Mouse (Mus musculus): ENCODE measurements around the gene Adamts7. TPM values are rescaled to one million over a fixed set of nuclear protein-coding genes. Genes with fewer than 3 reads are reported as not detected.

The Adamts7 gene
- total and polyA plus RNA-seq, 2 experiments from 2014 or later: 4.9 to 15.9 TPM

DNA sequence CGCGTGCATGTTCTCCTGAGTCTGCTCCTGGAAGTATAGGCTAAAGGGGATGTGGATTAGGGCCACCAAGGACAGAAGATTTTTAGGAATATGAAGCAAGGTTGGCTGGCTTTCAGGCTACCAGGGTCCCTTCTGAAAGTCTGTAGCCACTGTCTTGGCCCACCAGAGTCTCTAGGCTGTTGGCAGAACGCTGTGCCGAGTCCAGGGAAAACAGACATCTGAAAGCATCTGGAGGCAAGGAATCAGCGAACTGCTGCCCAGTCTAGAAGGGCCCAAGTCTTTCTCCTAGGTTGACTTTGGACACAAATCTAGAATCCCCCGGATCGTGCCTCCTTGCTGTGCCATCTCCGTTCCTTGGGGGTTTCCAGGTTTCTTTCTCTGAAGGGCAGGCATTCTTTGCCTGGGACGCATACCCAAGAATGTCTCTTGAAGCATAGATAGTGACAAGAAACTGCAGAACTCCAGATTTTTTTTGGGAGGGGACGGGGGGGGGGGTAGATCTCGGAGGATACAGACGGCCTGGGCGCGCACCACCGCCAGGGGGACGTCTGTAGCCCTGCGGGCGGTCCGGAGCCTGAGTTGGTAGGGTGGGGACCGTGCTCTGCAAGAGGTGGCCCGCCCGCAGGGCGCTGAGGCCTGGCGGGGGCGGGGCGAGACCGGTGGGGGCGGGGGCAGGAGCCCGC is 485 bp upstream of the Adamts7 start:
- no peaks in the 10 kb centered on the region for H3K9me3 ChIP-seq (ENCODE audit: low read length)
- no peaks in the 10 kb centered on the region for H3K27me3 ChIP-seq (ENCODE audit: insufficient read depth, low read length)
- peak overlapping the region; percentile 66 for H3K27ac ChIP-seq (ENCODE audit: low read depth, low read length)
- H3K4me3 ChIP-seq (ENCODE audit: low read depth, low read length): peak overlapping the region; percentile 80
- H3K4me2 ChIP-seq (ENCODE audit: low read depth): peak overlapping the region; percentile 95
- H3K36me3 ChIP-seq (ENCODE audit: insufficient read depth): no peaks in the 10 kb centered on the region
- TF ChIP-seq CTCF (IDR thresholded peaks at IDR 0.05; ENCODE audit: low read depth): peak; percentile 53
- ATAC-seq (peak; percentile 84), DNase-seq (peak; percentile 60)
- WGBS: 11% methylated on average over 27 of the region's 29 CpGs
- H3K9ac ChIP-seq: peak overlapping the region; percentile 85
- H3K4me1 ChIP-seq (ENCODE audit: insufficient read depth): 0 out of 2 replicates have a peak, but pooled peaks cover 21% of the 10 kb centered on the region

DNA sequence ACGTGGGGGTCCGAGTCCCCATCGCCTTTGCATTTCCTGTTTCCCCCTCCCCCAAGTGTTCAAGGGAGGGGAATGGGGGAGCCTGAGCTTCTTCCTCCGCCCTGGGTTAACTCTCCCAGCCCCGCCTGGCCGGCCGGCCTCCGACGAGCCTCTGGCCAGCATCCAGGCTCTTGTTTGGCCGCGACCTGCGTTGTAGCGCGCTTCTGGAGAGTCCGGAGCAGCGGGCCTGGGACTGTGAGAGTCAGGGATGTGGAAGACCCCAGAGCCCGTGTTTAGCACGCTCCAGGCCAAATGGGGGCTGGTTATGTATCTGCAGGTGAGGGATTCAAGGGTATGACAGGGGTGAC is 853 bp downstream of the Adamts7 start:
- 0 out of 2 replicates have a peak, but pooled peaks cover 21% of the 10 kb centered on the region for H3K4me1 ChIP-seq (ENCODE audit: insufficient read depth)
- peak overlapping the region; percentile 80 for H3K4me3 ChIP-seq (ENCODE audit: low read depth, low read length)
- TF ChIP-seq CTCF (IDR thresholded peaks at IDR 0.05; ENCODE audit: low read depth): no peak
- peak overlapping the region; percentile 95 for H3K4me2 ChIP-seq (ENCODE audit: low read depth)
- H3K36me3 ChIP-seq (ENCODE audit: insufficient read depth): no peaks in the 10 kb centered on the region
- ATAC-seq (peak; percentile 26), DNase-seq (no peak)
- H3K9me3 ChIP-seq (ENCODE audit: low read length): no peaks in the 10 kb centered on the region
- 1% methylated on average over 18 of the region's 18 CpGs for WGBS
- peak overlapping the region; percentile 66; the same call in 1 of the 2 replicates for H3K27ac ChIP-seq (ENCODE audit: low read depth, low read length)
- peak overlapping the region; percentile 85 for H3K9ac ChIP-seq
- H3K27me3 ChIP-seq (ENCODE audit: insufficient read depth, low read length): no peaks in the 10 kb centered on the region

DNA sequence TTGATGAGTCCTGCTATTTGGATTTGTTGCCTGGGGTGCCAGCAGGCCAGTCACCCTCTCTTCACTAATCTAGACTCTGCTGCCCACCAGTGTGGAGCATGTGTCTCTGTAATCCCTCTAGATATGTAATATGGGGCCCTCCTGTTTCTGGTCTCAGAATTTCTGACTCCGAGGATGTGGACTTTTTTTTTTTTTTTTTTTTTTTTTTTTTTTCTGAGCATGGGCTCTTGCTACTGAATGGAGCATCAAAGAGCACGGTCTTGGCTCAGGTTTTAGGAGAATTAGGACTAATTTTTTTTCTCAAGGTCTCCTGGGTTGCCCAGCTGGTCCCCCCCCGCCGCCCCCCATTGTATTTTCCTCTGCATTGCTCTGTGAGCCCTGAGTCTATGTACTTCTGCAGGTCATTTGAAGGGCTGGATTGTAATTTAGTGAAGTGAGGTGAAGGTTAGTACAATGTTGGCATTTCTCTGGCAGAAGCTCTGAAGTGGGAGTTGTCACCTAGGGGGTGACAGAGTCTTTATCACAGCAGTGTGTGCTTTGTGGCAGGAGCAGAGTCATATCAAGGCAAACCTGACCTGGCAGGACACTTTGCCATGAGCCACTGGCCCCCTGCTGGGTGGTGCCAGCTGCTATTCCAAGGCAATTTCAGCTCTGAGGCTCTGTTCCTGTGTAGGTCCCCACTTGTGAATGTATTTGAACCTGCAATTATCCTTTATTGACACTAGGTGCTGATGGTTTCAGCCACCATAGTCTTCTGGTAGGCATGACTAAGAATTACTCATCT is 2.0 kb downstream of the Adamts7 start:
- no peaks in the 10 kb centered on the region for H3K27me3 ChIP-seq (ENCODE audit: insufficient read depth, low read length)
- DNase-seq (no peak), ATAC-seq (no peak)
- no peak overlapping the region for H3K27ac ChIP-seq (ENCODE audit: low read depth, low read length)
- H3K4me2 ChIP-seq (ENCODE audit: low read depth): peak overlapping the region; percentile 95
- H3K4me3 ChIP-seq (ENCODE audit: low read depth, low read length): no peak overlapping the region
- H3K36me3 ChIP-seq (ENCODE audit: insufficient read depth): no peaks in the 10 kb centered on the region
- H3K9ac ChIP-seq: no peak overlapping the region
- no peaks in the 10 kb centered on the region for H3K9me3 ChIP-seq (ENCODE audit: low read length)
- 0 out of 2 replicates have a peak, but pooled peaks cover 21% of the 10 kb centered on the region for H3K4me1 ChIP-seq (ENCODE audit: insufficient read depth)
- peak; percentile 23; the same call in 1 of the 2 replicates for TF ChIP-seq CTCF (IDR thresholded peaks at IDR 0.05; ENCODE audit: low read depth)
- 56% methylated on average over 4 of the region's 4 CpGs for WGBS

DNA sequence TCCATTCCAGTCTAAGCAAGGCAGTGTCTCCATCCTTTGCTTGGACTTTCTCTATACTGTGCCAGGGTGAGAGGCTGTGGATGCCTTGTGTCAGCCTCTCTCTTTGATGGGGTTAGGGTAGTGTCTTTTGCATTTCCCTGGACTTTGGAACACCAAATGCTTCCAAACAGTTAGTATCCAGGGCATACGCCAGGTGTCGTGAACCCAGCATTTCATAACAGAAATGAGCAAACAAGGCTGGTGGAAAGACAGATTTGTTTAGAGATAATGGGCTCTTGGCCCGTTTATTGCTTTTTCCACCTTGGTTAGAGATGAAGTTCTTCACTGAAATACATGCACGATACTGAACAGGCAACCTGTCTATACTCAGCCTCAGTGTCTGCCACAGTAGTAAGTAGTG is 2.7 kb downstream of the Adamts7 start:
- Histone ChIP-seq H3K4me1 (ENCODE audit: insufficient read depth) (0 out of 2 replicates have a peak, but pooled peaks cover 21% of the 10 kb centered on the region), H3K36me3 (ENCODE audit: insufficient read depth) (no peaks in the 10 kb centered on the region), H3K9ac (no peak overlapping the region), H3K4me2 (ENCODE audit: low read depth) (no peak overlapping the region), H3K27ac (ENCODE audit: low read depth, low read length) (no peak overlapping the region), H3K27me3 (ENCODE audit: insufficient read depth, low read length) (no peaks in the 10 kb centered on the region), H3K9me3 (ENCODE audit: low read length) (no peaks in the 10 kb centered on the region), H3K4me3 (ENCODE audit: low read depth, low read length) (no peak overlapping the region)
- DNase-seq: no peak
- ATAC-seq: no peak
- WGBS: 94% methylated on average over 4 of the region's 4 CpGs
- TF ChIP-seq CTCF (IDR thresholded peaks at IDR 0.05; ENCODE audit: low read depth): no peak

DNA sequence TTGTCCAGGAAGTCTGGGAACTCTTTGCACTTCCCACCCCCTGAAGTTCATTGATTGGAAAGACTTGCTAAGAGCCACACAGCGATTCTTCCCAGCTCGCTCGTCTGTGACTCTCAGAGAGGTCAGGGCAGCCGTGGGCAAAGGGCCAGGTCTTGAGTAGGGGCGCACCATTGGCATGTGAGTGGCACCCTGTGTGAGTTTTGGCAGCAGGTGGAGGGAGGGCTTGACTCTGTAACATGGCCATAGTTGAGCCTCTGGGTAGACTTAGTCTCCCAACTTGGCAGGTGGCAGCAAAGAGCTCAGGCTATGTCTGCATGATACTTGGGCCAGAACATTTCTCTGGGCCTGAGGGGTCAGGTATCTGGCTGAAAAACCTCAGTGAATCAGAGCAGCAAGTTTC is 3.7 kb downstream of the Adamts7 start:
- peaks cover 4% of the 10 kb centered on the region for H3K36me3 ChIP-seq (ENCODE audit: insufficient read depth)
- no peak overlapping the region for H3K27ac ChIP-seq (ENCODE audit: low read depth, low read length)
- no peak overlapping the region for H3K4me3 ChIP-seq (ENCODE audit: low read depth, low read length)
- no peaks in the 10 kb centered on the region for H3K27me3 ChIP-seq (ENCODE audit: insufficient read depth, low read length)
- no peak overlapping the region for H3K4me2 ChIP-seq (ENCODE audit: low read depth)
- DNase-seq (no peak), ATAC-seq (no peak)
- WGBS: 64% methylated on average over 5 of the region's 5 CpGs
- no peak for TF ChIP-seq CTCF (IDR thresholded peaks at IDR 0.05; ENCODE audit: low read depth)
- no peak overlapping the region for H3K9ac ChIP-seq
- H3K4me1 ChIP-seq (ENCODE audit: insufficient read depth): 0 out of 2 replicates have a peak, but pooled peaks cover 21% of the 10 kb centered on the region
- no peaks in the 10 kb centered on the region for H3K9me3 ChIP-seq (ENCODE audit: low read length)

DNA sequence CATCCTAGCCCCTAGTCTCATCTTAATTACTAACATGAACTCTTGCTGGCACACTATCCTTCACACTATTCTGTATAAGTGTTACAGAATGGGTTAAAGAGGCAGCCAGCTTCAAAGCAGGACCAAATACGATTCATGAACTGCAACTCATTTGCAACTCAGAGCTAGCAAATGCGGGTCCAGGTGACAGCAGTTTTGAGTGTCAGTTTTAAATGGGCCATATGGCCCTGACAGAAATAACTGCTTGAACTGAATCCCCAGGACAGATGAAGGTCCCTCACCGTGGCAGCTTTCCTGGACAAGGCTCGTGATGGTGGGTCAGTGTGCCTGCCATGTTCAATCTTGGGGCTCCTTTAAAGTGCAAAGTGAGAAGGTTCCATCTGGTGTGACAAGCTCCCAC is 7.1 kb downstream of the Adamts7 start:
- Histone ChIP-seq H3K4me1 (ENCODE audit: insufficient read depth) (0 out of 2 replicates have a peak, but pooled peaks cover 7% of the 10 kb centered on the region), H3K27me3 (ENCODE audit: insufficient read depth, low read length) (no peaks in the 10 kb centered on the region), H3K4me3 (ENCODE audit: low read depth, low read length) (no peak overlapping the region), H3K9ac (no peak overlapping the region), H3K4me2 (ENCODE audit: low read depth) (no peak overlapping the region), H3K27ac (ENCODE audit: low read depth, low read length) (no peak overlapping the region), H3K9me3 (ENCODE audit: low read length) (no peaks in the 10 kb centered on the region), H3K36me3 (ENCODE audit: insufficient read depth) (peaks cover 29% of the 10 kb centered on the region)
- no peak for TF ChIP-seq CTCF (IDR thresholded peaks at IDR 0.05; ENCODE audit: low read depth)
- WGBS: 48% methylated on average over 4 of the region's 4 CpGs
- peak; percentile 30; the same call in 1 of the 2 replicates for ATAC-seq
- DNase-seq: peak; percentile 21

DNA sequence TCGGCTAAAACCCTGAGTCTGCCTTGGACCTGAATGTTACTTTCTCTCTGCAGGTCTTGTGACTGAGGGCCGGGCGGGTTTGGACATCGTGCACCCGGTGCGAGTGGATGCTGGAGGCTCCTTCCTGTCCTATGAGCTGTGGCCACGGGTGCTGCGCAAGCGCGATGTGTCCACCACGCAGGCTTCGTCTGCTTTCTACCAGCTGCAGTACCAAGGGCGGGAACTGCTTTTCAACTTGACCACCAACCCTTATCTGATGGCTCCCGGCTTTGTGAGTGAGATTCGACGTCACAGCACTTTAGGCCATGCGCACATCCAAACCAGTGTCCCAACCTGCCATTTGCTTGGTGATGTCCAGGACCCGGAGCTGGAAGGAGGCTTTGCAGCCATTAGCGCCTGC is 8.6 kb downstream of the Adamts7 start:
- ATAC-seq (no peak), DNase-seq (no peak)
- Histone ChIP-seq H3K36me3 (ENCODE audit: insufficient read depth) (peaks cover 37% of the 10 kb centered on the region), H3K9me3 (ENCODE audit: low read length) (no peaks in the 10 kb centered on the region), H3K4me2 (ENCODE audit: low read depth) (no peak overlapping the region), H3K4me1 (ENCODE audit: insufficient read depth) (no peaks in the 10 kb centered on the region), H3K4me3 (ENCODE audit: low read depth, low read length) (no peak overlapping the region), H3K27ac (ENCODE audit: low read depth, low read length) (no peak overlapping the region), H3K9ac (no peak overlapping the region), H3K27me3 (ENCODE audit: insufficient read depth, low read length) (no peaks in the 10 kb centered on the region)
- 98% methylated on average over 19 of the region's 19 CpGs for WGBS
- TF ChIP-seq CTCF (IDR thresholded peaks at IDR 0.05; ENCODE audit: low read depth): no peak

Data from forebrain, postnatal 0 days (tissue).